Mouse (Mus musculus) embryo, embryonic 10 days (tissue): ENCODE measurements around the gene 9330182L06Rik.

ENCODE experiments used
- DNase-seq: peaks from one replicate; pipeline ENCODE4 v3.0.0-alpha.2; 2015; ENCODE audit warnings: low spot score

Gene 9330182L06Rik

GRCm38 (mm10) chr5:9265586-9266279 lies at the start of gene 9330182L06Rik:
9330182L06Rik (plus strand) TSS chr5:9266118.
- peak; percentile 69 for DNase-seq

DNA sequence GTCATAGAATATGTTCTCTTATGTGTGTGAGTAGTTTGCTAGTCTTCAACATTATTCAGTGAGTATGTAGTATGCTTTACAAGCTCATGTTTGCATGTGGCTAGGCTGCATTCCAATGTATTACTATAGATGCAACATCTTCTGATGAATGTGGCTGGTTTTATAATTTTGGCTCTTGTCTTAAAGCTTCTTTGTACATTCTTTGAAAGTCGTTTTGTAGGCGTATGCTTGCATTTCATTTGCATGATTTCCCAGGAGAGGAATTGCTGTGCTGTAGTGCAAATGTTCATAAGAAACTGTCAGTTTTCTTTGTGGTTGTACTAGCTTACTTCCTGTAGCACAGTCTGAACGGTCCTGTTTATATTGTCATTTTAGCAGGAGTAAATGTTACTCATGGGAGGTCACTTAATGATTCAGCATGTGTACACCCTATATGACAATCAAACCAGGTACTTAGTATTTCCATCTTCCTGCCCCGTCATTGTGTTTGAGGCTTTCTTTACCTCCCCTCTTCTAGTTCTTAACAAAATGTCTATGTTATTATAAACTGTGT lies 38.4 kb upstream of the 9330182L06Rik start:
- DNase-seq = no peak

DNA sequence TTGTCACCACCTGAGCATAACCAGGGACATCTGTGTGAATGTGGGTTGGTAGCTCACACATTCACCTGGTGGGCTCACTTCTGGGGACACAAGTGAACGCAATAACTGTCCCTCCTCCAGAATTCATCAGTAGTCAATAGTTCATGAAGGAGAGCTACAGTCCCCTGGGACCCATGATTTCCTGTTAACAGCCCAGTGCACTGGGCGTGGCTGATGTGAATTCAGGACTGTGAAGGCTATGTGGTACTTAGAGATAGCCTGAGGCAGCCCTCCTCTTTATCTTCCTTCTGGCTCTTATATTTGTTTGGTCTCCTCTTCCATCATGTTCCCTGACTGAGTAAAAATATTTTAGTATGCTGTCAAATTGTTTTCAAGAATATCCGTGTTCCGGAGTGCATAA lies 1.6 kb upstream of the 9330182L06Rik start:
- peak; percentile 31 for DNase-seq

GRCm38 (mm10) chr5:9266280-9266923 lies 484 bp downstream of the 9330182L06Rik start:
- DNase-seq = peak; percentile 24

DNA sequence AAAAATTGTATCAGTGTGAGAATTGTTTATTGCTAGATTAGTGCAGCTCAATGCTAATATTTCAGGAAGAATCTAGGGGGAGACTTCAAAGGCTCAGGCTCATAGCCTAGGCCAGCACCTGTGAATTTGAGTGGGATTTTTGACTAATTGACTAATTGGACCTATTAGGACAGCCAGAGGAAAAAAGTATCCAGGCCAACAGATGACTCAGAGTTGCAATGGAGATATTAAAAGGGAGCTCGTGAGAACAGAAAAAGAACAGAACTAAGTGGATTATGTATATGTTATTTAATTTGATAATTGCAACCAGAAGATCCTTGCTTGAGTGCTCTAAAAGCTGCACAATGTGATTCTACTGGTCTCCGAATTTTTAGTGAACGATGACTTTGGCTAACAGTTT lies 3.7 kb downstream of the 9330182L06Rik start:
- DNase-seq = no peak

DNA sequence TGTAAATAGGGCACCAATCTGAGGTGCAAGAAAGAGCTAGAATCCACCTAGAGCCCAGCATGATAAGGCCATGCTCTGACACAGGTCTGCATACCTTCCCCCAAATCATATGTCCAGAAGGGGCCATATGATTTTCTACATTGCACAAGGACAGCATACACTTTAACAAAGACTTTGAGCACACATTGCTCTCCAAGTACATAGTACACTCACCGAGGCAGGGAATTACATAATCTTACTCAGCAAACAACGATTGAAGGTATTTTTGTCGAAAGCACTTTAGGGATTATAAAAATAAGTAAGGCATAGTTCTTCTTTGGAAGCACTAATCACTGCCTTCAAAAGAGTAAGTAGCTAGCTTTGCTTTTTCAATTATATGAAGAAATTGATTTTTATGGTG lies 7.1 kb downstream of the 9330182L06Rik start:
- DNase-seq = no peak

GRCm38 (mm10) chr5:9295777-9296549 lies 30.0 kb downstream of the 9330182L06Rik start:
- DNase-seq = no peak

GRCm38 (mm10) chr5:9296550-9296928 lies 30.6 kb downstream of the 9330182L06Rik start:
- no peak for DNase-seq

DNA sequence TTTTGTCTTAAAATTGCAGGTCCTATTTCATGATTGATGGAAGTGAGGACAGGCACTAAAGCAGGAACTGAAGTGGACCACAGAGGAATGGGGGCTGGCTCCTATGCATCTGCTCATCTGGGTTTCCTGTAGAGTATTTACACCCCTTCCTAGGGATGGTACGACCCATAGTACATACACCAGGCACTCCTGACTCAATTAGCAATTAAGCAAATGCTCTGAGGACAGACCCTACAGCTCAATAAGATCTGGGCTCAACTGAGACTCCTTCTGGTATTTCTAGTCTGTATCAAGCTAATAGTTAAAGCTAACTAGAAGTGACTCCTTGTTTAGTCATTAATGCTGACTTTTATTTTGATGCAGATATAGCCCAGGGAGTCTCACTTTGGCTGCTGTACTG lies 60.9 kb downstream of the 9330182L06Rik start:
- DNase-seq = no peak

- no peak for DNase-seq
Measured at GRCm38 (mm10) chr5:9327528-9327927, 61.6 kb downstream of the 9330182L06Rik start.

- DNase-seq = no peak
Measured at GRCm38 (mm10) chr5:9338756-9339510, 73.0 kb downstream of the 9330182L06Rik start.

GRCm38 (mm10) chr5:9339511-9340173 lies 73.7 kb downstream of the 9330182L06Rik start:
- DNase-seq = no peak

GRCm38 (mm10) chr5:9344581-9344980 lies 78.7 kb downstream of the 9330182L06Rik start:
- no peak for DNase-seq

DNA sequence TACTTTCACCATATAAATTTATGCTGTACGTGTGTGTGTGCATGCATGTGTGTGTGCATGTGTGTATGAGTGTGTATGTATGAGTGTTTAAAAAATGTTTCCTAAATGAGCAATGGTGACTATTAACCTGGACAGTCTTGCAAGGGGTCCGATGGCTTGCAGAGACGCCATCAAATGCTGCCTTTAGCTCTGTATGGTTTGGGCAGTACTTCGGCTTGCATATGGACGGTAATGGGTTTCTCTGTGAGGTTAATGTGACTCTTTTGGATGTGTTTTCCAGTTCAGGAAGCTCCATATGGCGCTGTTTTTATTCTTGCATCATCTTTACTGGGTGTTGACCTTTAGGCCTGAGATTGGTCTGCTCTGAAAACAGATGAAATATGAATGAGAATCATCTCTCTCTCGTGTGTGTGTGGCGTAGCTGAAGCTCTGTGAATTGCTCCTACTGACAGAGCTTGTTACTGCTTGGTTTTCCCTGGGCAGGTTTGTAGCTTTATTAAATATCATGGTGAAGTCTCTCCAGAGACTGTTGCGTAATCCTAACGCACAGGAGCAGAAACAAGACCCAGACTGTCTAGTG lies 79.2 kb downstream of the 9330182L06Rik start:
- no peak for DNase-seq

DNA sequence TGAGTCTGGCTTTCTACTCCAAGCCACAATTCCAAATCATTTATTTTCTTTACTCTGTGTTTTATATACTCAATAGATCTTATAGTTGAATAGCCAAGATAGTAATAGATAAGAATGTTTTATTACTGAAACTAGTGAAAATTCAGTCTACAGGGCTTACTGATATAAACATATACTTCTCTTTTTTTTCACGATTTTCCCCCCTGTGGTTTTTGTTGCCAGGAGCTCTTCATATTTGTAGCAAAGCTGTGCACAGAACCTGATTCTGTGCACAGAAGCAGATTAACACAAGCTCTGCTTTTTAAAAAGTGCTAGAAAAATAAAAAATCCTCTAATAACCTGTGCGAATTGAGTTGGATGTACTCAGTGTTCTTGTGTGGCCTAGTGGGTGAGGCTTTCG lies 79.7 kb downstream of the 9330182L06Rik start:
- DNase-seq = no peak

DNA sequence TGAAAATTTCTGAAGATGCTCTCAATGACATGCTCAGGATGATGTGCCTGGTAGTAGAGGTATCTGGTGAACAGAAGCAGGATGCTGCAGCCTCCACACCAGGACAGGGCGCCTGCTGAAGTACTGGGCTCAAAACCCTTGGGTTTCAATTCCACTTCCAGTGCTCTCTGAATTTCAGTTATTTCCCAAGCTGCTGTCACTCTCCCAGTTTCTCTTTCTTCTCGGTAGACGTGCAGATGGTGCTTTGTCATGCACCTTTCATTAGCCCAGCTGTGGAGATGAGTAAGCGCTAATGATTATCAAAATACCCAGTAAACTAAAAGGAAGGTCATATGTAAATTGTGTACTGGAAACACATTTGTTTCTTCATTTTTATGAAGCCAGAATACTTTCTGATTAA lies 80.6 kb downstream of the 9330182L06Rik start:
- no peak for DNase-seq

DNA sequence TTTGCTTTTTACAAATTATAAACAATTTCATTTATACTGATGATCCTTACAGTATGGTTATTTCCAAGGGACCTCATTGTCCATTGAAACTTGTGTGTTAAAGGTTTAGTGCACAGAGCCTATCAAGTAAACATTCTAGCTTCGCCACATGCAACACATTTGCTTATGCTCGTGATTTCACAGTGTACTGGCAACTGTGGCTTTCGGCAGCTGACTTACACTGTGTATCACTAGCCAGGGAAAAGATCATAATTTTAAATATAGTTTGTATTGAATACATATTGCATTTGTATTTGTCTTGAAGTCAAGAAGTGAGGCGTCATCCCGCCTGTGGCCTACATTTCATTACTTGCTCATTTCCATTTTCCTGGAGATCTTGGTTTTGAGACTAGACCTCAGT lies 86.2 kb downstream of the 9330182L06Rik start:
- no peak for DNase-seq

DNA sequence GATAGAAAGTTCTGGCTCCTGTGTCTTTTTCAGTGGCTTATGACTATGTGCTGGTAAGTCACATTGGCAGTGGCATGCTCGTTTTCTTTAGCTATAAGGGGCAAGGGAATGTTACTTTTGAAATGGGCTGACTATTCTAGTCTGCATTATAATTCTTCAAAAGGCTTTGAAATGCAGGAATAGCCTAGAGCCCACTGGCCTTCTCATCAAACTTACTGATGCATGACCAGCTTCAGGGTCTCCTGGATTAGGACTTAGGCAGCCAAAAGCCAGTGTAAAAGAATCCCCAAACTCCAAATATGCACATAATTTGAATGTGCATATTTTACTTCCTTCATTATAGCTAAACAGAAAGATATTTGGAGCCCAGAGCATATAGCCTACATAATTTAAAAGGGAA lies 86.7 kb downstream of the 9330182L06Rik start:
- DNase-seq = no peak

DNA sequence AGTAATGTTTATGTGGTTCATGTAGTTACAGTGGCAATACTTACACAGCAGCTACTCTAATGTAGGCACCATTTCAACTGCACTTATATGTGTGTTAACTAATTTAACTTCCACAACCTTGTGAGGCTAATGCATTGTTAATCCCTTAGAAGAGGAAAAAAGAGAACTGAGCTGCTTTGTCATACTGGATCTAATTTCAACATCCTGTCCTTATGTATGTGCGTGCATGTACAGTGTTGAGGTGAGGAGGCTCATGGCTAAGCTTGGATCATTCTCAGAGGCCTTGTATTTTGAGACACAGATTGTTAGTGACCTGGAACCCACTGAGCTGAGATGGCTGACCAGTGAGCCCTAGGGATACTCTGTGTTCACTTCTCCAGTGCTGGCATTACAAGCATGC lies 88.3 kb downstream of the 9330182L06Rik start:
- no peak for DNase-seq

- DNase-seq = no peak
Measured at GRCm38 (mm10) chr5:9358076-9358475, 92.2 kb downstream of the 9330182L06Rik start.
